Mouse (Mus musculus) liver, adult (tissue): ENCODE data around the gene E2f2.

Experiments
- GATA4 ChIP-seq: IDR thresholded peaks from 2 replicates; pipeline ENCODE4 v1.6.1; 2014; ENCODE audit warnings: mild to moderate bottlenecking, low read length; ENCODE audit not compliant: insufficient replicate concordance

E2f2 gene

DNA sequence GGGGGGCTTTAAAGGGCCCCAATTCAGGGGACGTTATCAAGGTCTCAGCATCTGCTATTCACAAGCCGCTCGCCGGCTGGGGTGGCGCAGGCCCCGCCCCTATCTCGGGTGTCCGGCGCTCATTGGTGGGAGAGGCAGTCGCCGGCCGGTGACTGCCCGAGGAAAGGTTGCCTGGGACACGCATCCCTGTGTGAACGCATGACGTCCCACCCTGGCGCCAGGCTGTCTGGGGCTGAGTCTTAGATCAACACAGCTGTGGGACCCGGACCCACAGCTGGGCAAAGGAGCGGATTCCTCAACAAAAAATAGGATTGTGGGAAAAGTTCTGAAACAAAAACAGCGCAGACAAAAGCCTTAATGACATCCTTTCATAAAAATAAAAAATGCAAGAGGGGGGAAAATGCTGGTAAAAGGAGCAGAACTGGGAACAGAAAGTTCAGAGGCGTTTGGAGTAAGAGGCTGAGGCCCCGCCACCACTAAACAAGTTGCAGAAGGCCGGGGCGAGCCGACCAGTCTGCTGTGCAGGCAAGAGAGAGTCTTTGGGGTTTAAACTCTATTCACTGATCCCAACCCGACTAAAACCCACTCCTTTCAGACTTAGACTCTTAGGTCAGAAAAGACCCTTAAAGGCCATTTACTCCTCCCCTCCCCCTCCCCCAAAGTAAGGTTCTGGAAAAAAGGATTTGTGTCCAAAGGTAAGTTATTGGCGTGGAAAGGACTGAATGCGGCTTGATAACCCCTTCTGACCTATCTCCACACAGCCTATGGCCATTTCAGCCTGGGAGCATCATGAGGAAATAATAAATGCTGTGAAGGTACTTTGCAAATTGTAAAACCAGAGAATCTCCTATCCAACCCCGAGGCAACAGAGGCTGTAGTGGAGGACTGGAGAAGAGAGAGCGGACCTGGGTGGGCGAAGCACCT lies 31.6 kb upstream of the E2f2 start:
- peak; percentile 76; the same call in 1 of the 2 replicates for TF ChIP-seq GATA4

- peak; percentile 27; the same call in 1 of the 2 replicates for TF ChIP-seq GATA4
Measured at GRCm38 (mm10) chr4:136142267-136143192, 29.7 kb upstream of the E2f2 start.

GRCm38 (mm10) chr4:136143193-136143976 lies 28.8 kb upstream of the E2f2 start, which contains the start of gene Id3:
Gene Id3, plus strand, starts transcription at chr4:136143497.
- TF ChIP-seq GATA4 = peak; percentile 19; the same call in 1 of the 2 replicates

DNA sequence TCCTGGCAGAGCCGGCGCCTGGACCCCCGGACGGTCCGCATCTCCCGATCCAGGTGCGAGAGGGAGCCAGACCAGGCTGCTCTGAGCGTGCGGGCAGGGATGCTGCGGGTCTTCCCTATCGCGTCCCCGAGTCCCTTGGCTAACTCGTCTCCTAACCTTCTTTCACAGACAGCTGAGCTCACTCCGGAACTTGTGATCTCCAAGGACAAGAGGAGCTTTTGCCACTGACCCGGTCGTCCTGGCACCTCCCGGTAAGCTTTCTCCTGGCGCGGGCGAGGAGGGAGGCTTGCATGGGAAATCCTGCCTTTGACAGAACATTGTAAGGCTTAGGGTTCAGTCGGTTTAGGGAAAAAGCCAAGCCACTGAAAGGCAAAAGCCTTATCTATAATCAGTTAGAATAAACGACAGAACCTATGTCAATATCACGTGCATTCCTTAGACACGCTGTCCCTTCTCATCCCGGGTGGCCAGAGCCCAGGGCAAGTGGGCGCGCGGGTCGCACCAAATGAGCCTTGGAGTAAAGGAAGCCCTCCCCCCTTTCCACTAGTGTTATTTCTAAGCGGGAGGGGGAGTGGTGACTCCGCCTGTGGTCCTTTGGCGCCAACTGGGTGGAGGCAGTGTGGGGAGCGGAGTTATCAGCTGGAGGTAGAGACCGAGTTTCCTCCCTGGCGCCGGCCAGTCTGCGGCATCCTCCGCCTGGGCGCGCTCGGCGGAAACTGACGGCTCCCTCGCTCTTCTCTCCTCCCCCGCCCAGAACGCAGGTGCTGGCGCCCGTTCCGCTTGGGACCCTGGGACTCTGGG lies 27.9 kb upstream of the E2f2 start:
- peak; percentile 98; the same call in 1 of the 2 replicates for TF ChIP-seq GATA4

GRCm38 (mm10) chr4:136144927-136145292 lies 27.3 kb upstream of the E2f2 start:
- no peak for TF ChIP-seq GATA4

GRCm38 (mm10) chr4:136145362-136145885 lies 26.8 kb upstream of the E2f2 start:
- no peak for TF ChIP-seq GATA4

DNA sequence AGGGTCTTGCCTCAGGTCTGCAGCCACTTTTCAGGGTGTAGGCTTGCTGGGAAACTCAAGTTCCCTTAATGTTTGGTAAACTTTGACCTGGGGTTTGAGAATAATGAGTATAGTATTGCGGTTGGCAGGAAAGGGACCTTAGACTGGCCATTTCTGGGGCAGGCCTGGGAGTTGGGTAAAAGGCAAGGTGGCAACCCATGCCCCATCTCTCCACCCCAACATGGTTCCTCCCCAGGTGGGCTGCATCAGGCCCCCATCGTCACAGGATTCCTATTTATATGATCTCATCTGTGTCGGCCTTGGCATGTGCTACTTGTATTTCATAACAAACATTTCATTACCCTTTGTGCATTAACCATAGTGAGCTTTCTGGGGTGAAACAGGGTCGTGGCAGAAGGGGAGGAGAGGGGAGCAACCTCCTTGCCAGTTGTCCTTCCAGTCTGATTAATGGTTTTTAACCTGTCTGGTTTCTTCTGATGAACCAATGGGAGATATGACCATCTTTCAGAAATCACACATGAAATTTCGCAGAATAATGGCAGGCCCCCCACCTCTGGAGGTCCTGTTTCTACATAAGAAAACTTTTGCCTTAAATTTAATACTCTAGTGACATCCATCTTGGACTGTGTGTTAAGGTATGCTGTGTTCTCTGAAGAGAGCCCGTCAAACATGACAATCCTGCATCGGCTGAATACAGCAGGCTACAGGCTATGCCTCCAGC lies 26.0 kb upstream of the E2f2 start:
- no peak for TF ChIP-seq GATA4

DNA sequence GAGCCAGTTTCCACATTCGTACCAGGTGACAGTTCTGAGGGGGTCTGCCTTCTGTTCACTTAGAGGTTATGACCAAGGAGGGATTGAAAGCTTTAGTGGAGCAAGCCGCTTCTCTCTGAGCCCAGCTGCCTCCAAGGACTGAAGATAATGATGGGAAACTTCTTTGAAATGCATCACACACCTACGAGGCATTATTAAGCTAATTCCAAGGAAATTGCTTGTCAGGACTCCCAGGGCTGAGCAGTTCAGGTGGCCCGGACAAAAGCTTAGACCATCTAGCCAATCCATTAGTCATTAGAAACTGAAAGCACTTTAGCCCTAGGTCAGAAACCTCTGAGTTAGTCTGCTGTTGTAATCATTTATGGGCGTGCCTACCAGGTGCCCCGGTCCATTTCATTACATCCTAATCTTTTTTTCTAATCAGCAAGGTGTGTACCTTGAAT lies 25.5 kb upstream of the E2f2 start:
- peak; percentile 63; the same call in 1 of the 2 replicates for TF ChIP-seq GATA4

DNA sequence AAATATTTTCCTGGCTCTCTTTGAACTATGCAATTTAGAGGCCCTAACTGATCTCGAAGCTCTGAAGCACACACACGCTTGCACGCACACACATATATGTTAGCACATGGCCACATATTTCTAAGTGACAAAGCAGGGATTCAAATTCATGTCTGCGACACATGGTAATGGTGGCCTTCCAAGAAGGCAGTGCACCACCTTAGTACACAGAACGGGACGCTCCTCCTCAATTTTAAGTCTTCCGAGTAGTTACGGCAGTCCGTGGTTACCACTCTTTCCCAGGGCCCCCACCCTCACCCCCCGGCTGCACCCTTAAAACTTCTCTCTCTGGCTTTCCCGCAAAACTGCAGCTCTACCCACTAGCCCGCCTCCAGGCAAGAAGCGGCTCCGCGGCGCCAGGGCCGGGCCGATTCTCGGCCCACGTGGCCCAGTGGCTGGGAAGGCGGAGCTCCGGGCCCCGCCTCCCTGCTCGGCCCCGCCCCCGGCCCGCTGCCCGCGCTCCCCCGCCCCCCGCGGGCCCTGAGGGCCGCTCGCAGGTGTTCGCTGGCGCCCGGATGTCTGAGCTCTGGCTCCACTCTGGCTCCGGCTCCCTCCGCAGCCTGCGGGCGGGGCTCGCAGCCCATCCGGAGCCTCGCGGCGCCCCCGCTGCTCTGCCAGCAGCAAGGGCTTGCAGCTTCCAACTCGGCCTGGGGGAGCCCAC lies 24.6 kb upstream of the E2f2 start:
- TF ChIP-seq GATA4 = no peak

DNA sequence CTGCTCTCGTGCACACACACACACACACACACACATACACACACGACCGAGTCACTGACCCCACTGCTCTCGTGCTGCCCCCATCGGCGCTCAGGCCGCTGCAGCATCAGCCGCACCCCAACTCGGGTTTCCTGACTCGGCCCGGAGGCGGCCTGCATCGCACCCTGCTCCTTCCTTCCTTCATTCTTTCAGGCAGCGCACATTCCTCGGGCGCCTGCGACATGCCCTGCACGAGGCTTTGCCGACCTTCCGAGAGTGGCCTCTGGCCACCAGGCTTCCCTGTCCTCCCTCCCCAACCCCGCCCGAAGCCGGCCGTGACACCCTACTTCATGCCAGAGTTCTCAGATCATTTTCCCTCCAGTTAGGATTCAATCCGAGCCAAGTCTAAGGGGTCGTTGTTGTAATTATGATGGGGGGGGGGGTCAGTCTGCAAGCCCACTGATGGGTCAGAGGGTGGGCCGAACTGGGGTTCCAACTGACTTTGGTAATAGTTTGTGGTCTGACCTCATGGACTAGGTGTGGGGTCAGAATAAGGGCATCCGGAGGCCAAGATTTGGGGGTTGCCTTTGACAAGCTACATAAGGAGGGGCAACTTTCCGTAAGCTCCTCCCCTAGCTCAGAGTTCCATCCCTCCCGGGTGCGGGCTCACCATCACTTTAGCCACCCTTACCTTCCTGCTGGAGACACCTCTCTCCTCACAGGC lies 23.7 kb upstream of the E2f2 start:
- TF ChIP-seq GATA4 = peak; percentile 74; the same call in 1 of the 2 replicates

- no peak for TF ChIP-seq GATA4
Measured at GRCm38 (mm10) chr4:136149045-136149379, 23.2 kb upstream of the E2f2 start.

DNA sequence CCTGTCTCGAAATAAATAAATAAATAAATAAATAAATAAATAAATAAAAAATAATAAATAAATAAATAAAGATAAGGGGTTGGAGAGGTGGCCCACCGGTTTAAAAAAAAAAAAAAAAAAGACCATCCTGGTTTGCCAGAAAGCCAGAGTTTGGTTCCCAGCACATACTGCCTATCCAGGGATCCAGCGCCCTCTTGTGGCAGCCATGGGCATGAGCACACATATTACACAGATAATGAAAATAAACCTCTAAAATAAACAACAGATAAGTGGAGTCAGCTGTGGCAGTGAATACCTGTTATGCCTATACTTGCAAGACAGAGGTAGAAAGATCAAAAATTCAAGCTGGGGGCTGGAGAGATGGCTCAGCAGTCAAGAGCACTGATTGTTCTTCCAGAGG lies 22.5 kb upstream of the E2f2 start:
- TF ChIP-seq GATA4 = no peak
